Mouse (Mus musculus) E14TG2a.4 (cell line): ENCODE data around the gene Rnf4.
A peak's percentile ranks its signal among the peaks of the same experiment; 100 is the strongest.

ENCODE experiments used
- H3K27me3 ChIP-seq: 2 replicates; pipeline ENCODE4 v1.6.1; 2014; ENCODE audit warnings: low read length, control low read depth; ENCODE audit not compliant: insufficient read depth
- H3K36me3 ChIP-seq: 2 replicates; pipeline ENCODE4 v1.6.1; 2014; ENCODE audit warnings: low read length, control low read depth; ENCODE audit not compliant: insufficient read depth
- H3K4me1 ChIP-seq: replicated peaks from 2 replicates; pipeline ENCODE4 v1.6.1; 2014; ENCODE audit warnings: low read depth, low read length, control low read depth
- H3K4me3 ChIP-seq: replicated peaks from 2 replicates; pipeline ENCODE4 v1.5.1; 2014; ENCODE audit warnings: mild to moderate bottlenecking, low read length
- H3K9me3 ChIP-seq: 2 replicates; pipeline ENCODE4 v1.6.1; 2014; ENCODE audit warnings: low read length, control low read depth
- CTCF ChIP-seq: conservative IDR thresholded peaks from 2 replicates; pipeline ENCODE4 v1.5.1; 2014; ENCODE audit warnings: low read length
- NANOG ChIP-seq: IDR thresholded peaks from 2 replicates; pipeline ENCODE4 v1.6.1; 2014; ENCODE audit warnings: borderline replicate concordance, low read length, mixed read lengths
- POU5F1 ChIP-seq: IDR thresholded peaks from 2 replicates; pipeline ENCODE4 v1.6.1; 2014; ENCODE audit warnings: low read length, borderline replicate concordance

The Rnf4 gene

GRCm38 (mm10) chr5:34363115-34363514 is 27.0 kb downstream of the Rnf4 start:
- no peak for TF ChIP-seq NANOG
- no peak for TF ChIP-seq CTCF
- TF ChIP-seq POU5F1, result no peak
- Histone ChIP-seq H3K27me3 (no peaks in the 10 kb centered on the region), H3K36me3 (peaks cover 60% of the 10 kb centered on the region), H3K4me3 (no peak overlapping the region), H3K4me1 (peaks cover 16% of the 10 kb centered on the region), H3K9me3 (no peaks in the 10 kb centered on the region)

DNA sequence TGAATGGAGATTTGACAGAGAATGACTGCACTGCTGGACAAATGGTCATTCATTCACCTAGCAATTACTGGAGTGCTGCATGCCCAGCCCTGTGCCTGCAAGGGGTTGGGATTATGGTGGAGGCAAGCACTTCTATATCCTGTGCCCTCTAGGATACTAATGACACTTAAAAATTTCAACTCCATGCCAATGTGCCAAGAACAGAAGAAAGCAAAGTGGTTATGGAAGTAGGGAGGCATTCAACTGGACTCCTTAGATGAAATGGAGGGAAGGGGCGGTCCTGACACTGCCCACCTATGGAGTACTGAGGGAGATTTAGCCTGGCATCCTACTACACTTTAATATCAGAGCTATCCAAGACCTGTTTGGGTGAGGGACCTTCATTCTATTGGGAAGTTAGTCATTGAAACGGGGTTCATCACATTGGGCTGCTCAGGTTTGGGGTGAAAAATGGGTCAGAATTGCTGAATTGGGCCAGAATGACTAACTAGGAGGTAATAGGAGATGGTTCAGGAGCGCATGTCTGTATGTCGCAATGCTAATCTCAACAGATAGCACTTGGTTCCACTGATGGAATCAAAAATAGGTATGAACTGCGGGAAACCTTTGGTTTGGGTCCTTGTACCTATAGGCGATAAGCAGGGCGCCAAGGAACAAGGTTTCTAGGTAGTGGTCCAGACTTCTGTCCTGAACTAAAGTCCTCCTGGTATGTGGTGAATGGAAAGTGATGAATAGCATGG is 32.6 kb downstream of the Rnf4 start:
- Histone ChIP-seq H3K4me3 (peak overlapping the region; percentile 86), H3K9me3 (no peaks in the 10 kb centered on the region), H3K4me1 (peaks cover 55% of the 10 kb centered on the region), H3K27me3 (no peaks in the 10 kb centered on the region), H3K36me3 (0 out of 2 replicates have a peak, but pooled peaks cover 9% of the 10 kb centered on the region)
- TF ChIP-seq CTCF (no peak), POU5F1 (no peak), NANOG (no peak)

DNA sequence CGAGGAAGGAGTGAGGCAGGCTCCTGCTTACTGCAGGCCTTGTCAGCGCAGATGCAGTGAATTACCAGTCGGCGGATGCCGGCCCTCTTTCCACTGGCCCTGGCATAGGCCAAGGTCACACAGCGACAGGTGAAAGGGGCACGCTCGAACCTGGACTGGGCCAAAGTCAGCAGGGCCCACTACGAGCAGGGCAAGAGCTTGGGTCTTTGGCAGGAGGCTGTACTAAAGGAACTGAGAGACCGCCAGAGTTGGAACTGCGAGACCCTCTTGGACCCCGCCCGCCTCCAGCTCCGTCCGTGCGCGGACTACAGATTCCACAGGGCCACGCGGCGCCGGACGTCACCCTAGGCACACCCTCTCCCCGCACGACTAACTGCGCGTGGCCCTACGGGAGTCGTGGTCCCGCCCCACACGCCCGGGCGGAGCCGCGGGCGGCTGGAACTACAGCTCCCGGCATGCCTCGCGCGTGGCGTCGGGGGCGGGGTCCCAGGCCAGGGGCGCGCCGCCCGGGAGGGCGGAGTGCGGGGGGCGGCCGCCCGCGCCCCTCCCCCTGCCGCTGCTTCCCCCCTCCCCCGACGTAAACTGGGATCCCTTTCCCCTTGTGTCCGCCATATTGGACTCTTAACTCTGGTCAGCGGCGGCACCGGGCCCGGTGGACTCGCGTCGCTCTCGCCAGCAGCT is 33.4 kb downstream of the Rnf4 start, which contains the start of gene Fam193a:
Fam193a (plus strand) TSS at position 593 of the 681 bp plus-strand sequence.
- Histone ChIP-seq H3K9me3 (no peaks in the 10 kb centered on the region), H3K4me1 (peaks cover 55% of the 10 kb centered on the region), H3K27me3 (no peaks in the 10 kb centered on the region), H3K4me3 (peak within 1 kb of the TSS; percentile 86), H3K36me3 (0 out of 2 replicates have a peak, but pooled peaks cover 9% of the 10 kb centered on the region)
- TF ChIP-seq NANOG (no peak), CTCF (no peak), POU5F1 (no peak)

- TF ChIP-seq NANOG, result no peak
- TF ChIP-seq CTCF, result no peak
- TF ChIP-seq POU5F1, result no peak
- Histone ChIP-seq H3K4me1 (peaks cover 52% of the 10 kb centered on the region), H3K36me3 (0 out of 2 replicates have a peak, but pooled peaks cover 6% of the 10 kb centered on the region), H3K4me3 (peak overlapping the region; percentile 86), H3K9me3 (no peaks in the 10 kb centered on the region), H3K27me3 (no peaks in the 10 kb centered on the region)
These were observed 34.1 kb downstream of the Rnf4 start for GRCm38 (mm10) chr5:34370022-34370823.

DNA sequence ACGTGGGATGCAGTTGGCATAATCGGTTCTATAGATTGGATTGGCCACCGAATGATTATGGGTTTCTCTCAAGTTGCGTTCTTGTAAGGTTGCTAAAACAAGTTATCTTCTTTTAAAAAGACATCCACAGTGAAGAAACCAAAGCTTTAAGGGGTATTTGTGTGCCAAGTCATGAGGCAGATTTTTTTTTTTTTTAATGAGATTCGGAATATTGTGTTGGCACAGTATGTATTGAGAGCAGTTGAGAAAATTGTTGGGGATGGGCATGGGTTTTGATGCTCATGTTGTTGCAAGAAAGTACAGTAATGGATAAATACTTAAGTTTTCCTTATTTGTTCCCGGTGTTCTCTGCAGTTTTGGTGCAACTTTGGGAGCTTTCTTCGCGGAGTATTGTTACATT is 34.8 kb downstream of the Rnf4 start:
- H3K4me3 ChIP-seq, result peak overlapping the region; percentile 86
- 0 out of 2 replicates have a peak, but pooled peaks cover 6% of the 10 kb centered on the region for H3K36me3 ChIP-seq
- H3K4me1 ChIP-seq, result peaks cover 49% of the 10 kb centered on the region
- no peaks in the 10 kb centered on the region for H3K27me3 ChIP-seq
- no peak for TF ChIP-seq NANOG
- no peak for TF ChIP-seq CTCF
- TF ChIP-seq POU5F1, result no peak
- no peaks in the 10 kb centered on the region for H3K9me3 ChIP-seq

DNA sequence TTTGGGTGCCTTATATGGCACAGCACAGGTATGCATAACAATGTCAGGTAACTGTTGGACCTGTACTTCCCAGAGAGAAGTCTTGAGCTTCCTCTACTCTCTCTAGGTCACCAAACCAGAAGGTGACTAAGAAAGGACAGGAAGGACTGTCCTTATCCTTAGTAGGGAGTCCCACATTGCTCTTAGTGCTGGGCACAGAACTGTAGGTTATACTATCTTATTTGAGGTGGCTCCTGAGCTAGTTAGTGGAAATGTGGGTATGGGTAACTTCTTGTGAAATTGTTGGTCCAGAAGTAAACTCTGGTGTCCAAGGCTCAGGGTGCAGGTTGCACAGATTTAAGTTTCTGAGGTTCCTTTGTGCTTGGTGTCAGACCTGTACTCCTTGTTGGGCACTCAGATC is 36.1 kb downstream of the Rnf4 start:
- no peak overlapping the region for H3K4me3 ChIP-seq
- H3K27me3 ChIP-seq, result no peaks in the 10 kb centered on the region
- no peak for TF ChIP-seq POU5F1
- TF ChIP-seq NANOG, result no peak
- TF ChIP-seq CTCF, result no peak
- H3K9me3 ChIP-seq, result no peaks in the 10 kb centered on the region
- 0 out of 2 replicates have a peak, but pooled peaks cover 7% of the 10 kb centered on the region for H3K36me3 ChIP-seq
- H3K4me1 ChIP-seq, result peaks cover 51% of the 10 kb centered on the region

- Histone ChIP-seq H3K36me3 (0 out of 2 replicates have a peak, but pooled peaks cover 8% of the 10 kb centered on the region), H3K4me1 (peaks cover 52% of the 10 kb centered on the region), H3K9me3 (no peaks in the 10 kb centered on the region), H3K27me3 (no peaks in the 10 kb centered on the region), H3K4me3 (no peak overlapping the region)
- TF ChIP-seq NANOG, result no peak
- no peak for TF ChIP-seq POU5F1
- TF ChIP-seq CTCF, result no peak
These were observed 36.5 kb downstream of the Rnf4 start for GRCm38 (mm10) chr5:34372541-34372940.

- TF ChIP-seq CTCF (no peak), POU5F1 (no peak), NANOG (no peak)
- no peaks in the 10 kb centered on the region for H3K9me3 ChIP-seq
These were observed 42.7 kb downstream of the Rnf4 start for GRCm38 (mm10) chr5:34378787-34379186.

More at GRCm38 (mm10) chr5:34378787-34379186, 42.7 kb downstream of the Rnf4 start:
- Histone ChIP-seq H3K4me1 (peaks cover 21% of the 10 kb centered on the region), H3K36me3 (0 out of 2 replicates have a peak, but pooled peaks cover 2% of the 10 kb centered on the region), H3K4me3 (no peak overlapping the region), H3K27me3 (no peaks in the 10 kb centered on the region)
